Mouse (Mus musculus) heart, embryonic 10.5 days (tissue): ENCODE measurements at regions not wholly inside any gene's neighbourhood (a gene's known extent, or its start where the extent isn't known, plus 50 kb on each side); places are given as distances from the start of the nearest gene placed in this dataset.

Source experiments
- DNase-seq: peaks from one replicate; pipeline ENCODE4 v3.0.0-alpha.2; 2017; ENCODE audit warnings: low spot score
- H3K27ac ChIP-seq: fragments of 300-500 bp; sonication (generic); 2 replicates; pipeline ENCODE4 v1.5.1; 2016; ENCODE audit warnings: mild to moderate bottlenecking
- H3K27me3 ChIP-seq: fragments of 300-500 bp; sonication (generic); 2 replicates; pipeline ENCODE4 v1.6.1; 2016; ENCODE audit warnings: mild to moderate bottlenecking; ENCODE audit not compliant: poor library complexity, insufficient read depth, severe bottlenecking
- H3K36me3 ChIP-seq: fragments of 300-500 bp; sonication (generic); 2 replicates; pipeline ENCODE4 v1.6.1; 2016; ENCODE audit warnings: mild to moderate bottlenecking, moderate library complexity
- H3K4me1 ChIP-seq: fragments of 300-500 bp; sonication (generic); 2 replicates; pipeline ENCODE4 v1.6.1; 2016; ENCODE audit warnings: mild to moderate bottlenecking
- H3K4me3 ChIP-seq: fragments of 300-500 bp; sonication (generic); 2 replicates; pipeline ENCODE4 v1.5.1; 2016; ENCODE audit warnings: mild to moderate bottlenecking, moderate library complexity
- H3K9me3 ChIP-seq: fragments of 300-500 bp; sonication (generic); 2 replicates; pipeline ENCODE4 v1.6.1; 2016; ENCODE audit warnings: mild to moderate bottlenecking, moderate library complexity
- WGBS: fragments of 180-500 bp; shearing (Covaris S2); methylation state at CpG from one replicate; pipeline ENCODE4 v1.1.7; 2016; 5-methylcytosine and 5-hydroxymethylcytosine counted together

GRCm38 (mm10) chr3:56302346-56303185, 119.1 kb upstream of the Nbea start:
- DNase-seq, result no peak
- H3K27me3 ChIP-seq, result no peaks in the 10 kb centered on the region
- no peak overlapping the region for H3K27ac ChIP-seq
- WGBS, result 40% methylated on average over 7 of the region's 7 CpGs
- no peaks in the 10 kb centered on the region for H3K4me1 ChIP-seq
- no peaks in the 10 kb centered on the region for H3K36me3 ChIP-seq
- H3K4me3 ChIP-seq, result no peak overlapping the region
- no peaks in the 10 kb centered on the region for H3K9me3 ChIP-seq

- H3K9me3 ChIP-seq, result no peaks in the 10 kb centered on the region
- WGBS, result 71% methylated on average over 1 of the region's 1 CpGs
- H3K4me1 ChIP-seq, result no peaks in the 10 kb centered on the region
- H3K4me3 ChIP-seq, result no peak overlapping the region
- no peak overlapping the region for H3K27ac ChIP-seq
- H3K36me3 ChIP-seq, result no peaks in the 10 kb centered on the region
- no peak for DNase-seq
- no peaks in the 10 kb centered on the region for H3K27me3 ChIP-seq
These were observed 117.3 kb upstream of the Nbea start for GRCm38 (mm10) chr3:56300769-56301168.

GRCm38 (mm10) chr3:56295578-56295977, 112.1 kb upstream of the Nbea start:
- no peaks in the 10 kb centered on the region for H3K36me3 ChIP-seq
- no peaks in the 10 kb centered on the region for H3K4me1 ChIP-seq
- 86% methylated on average over 7 of the region's 7 CpGs for WGBS
- no peak overlapping the region for H3K4me3 ChIP-seq
- H3K27ac ChIP-seq, result no peak overlapping the region
- H3K27me3 ChIP-seq, result no peaks in the 10 kb centered on the region
- DNase-seq, result no peak
- no peaks in the 10 kb centered on the region for H3K9me3 ChIP-seq

- WGBS, result 81% methylated on average over 5 of the region's 5 CpGs
- H3K9me3 ChIP-seq, result no peaks in the 10 kb centered on the region
- no peak for DNase-seq
- no peaks in the 10 kb centered on the region for H3K4me1 ChIP-seq
- H3K27me3 ChIP-seq, result no peaks in the 10 kb centered on the region
- no peaks in the 10 kb centered on the region for H3K36me3 ChIP-seq
- no peak overlapping the region for H3K27ac ChIP-seq
- no peak overlapping the region for H3K4me3 ChIP-seq
These were observed 98.0 kb upstream of the Nbea start for GRCm38 (mm10) chr3:56281507-56281906.

GRCm38 (mm10) chr3:56280330-56280957, 96.9 kb upstream of the Nbea start:
- WGBS, result 80% methylated on average over 6 of the region's 6 CpGs
- Histone ChIP-seq H3K27me3 (no peaks in the 10 kb centered on the region), H3K36me3 (no peaks in the 10 kb centered on the region), H3K9me3 (no peaks in the 10 kb centered on the region), H3K27ac (no peak overlapping the region), H3K4me3 (no peak overlapping the region), H3K4me1 (no peaks in the 10 kb centered on the region)
- no peak for DNase-seq

GRCm38 (mm10) chr3:56272587-56272986, 89.1 kb upstream of the Nbea start:
- H3K27ac ChIP-seq, result no peak overlapping the region
- H3K9me3 ChIP-seq, result no peaks in the 10 kb centered on the region
- whole genome bisulfite sequencing, result 91% methylated on average over 3 of the region's 3 CpGs
- H3K4me1 ChIP-seq, result no peaks in the 10 kb centered on the region
- H3K27me3 ChIP-seq, result no peaks in the 10 kb centered on the region
- no peaks in the 10 kb centered on the region for H3K36me3 ChIP-seq
- H3K4me3 ChIP-seq, result no peak overlapping the region
- no peak for DNase-seq

- DNase-seq, result no peak
These were observed 86.8 kb upstream of the Nbea start for GRCm38 (mm10) chr3:56270241-56270830.

GRCm38 (mm10) chr3:56261800-56262561, 78.5 kb upstream of the Nbea start:
- no peak overlapping the region for H3K27ac ChIP-seq
- no peaks in the 10 kb centered on the region for H3K27me3 ChIP-seq
- no peaks in the 10 kb centered on the region for H3K36me3 ChIP-seq
- 78% methylated on average over 3 of the region's 3 CpGs for WGBS
- no peaks in the 10 kb centered on the region for H3K4me1 ChIP-seq
- DNase-seq, result no peak
- H3K9me3 ChIP-seq, result 0 out of 2 replicates have a peak, but pooled peaks cover 3% of the 10 kb centered on the region
- H3K4me3 ChIP-seq, result no peak overlapping the region

More at GRCm38 (mm10) chr3:56270241-56270830, 86.8 kb upstream of the Nbea start:
- no peaks in the 10 kb centered on the region for H3K9me3 ChIP-seq
- H3K4me1 ChIP-seq, result no peaks in the 10 kb centered on the region
- WGBS, result 53% methylated on average over 6 of the region's 6 CpGs
- H3K4me3 ChIP-seq, result no peak overlapping the region
- no peaks in the 10 kb centered on the region for H3K27me3 ChIP-seq
- H3K36me3 ChIP-seq, result no peaks in the 10 kb centered on the region
- H3K27ac ChIP-seq, result no peak overlapping the region

- no peak overlapping the region for H3K4me3 ChIP-seq
- no peak for DNase-seq
- H3K27me3 ChIP-seq, result no peaks in the 10 kb centered on the region
- H3K9me3 ChIP-seq, result 0 out of 2 replicates have a peak, but pooled peaks cover 3% of the 10 kb centered on the region
- H3K36me3 ChIP-seq, result no peaks in the 10 kb centered on the region
- WGBS, result 51% methylated on average over 5 of the region's 5 CpGs
- H3K27ac ChIP-seq, result no peak overlapping the region
- H3K4me1 ChIP-seq, result no peaks in the 10 kb centered on the region
These were observed 72.8 kb upstream of the Nbea start for GRCm38 (mm10) chr3:56256271-56256670.

- Histone ChIP-seq H3K27ac (no peak overlapping the region), H3K4me3 (no peak overlapping the region), H3K36me3 (no peaks in the 10 kb centered on the region), H3K4me1 (no peaks in the 10 kb centered on the region), H3K9me3 (no peaks in the 10 kb centered on the region), H3K27me3 (no peaks in the 10 kb centered on the region)
- 49% methylated on average over 1 of the region's 1 CpGs for WGBS
- no peak for DNase-seq
These were observed 60.9 kb upstream of the Nbea start for GRCm38 (mm10) chr3:56244370-56244769.

- no peaks in the 10 kb centered on the region for H3K27me3 ChIP-seq
- peaks cover 9% of the 10 kb centered on the region; the same call in 1 of the 2 replicates for H3K4me1 ChIP-seq
- WGBS, result 63% methylated on average over 2 of the region's 2 CpGs
- H3K36me3 ChIP-seq, result no peaks in the 10 kb centered on the region
- no peak for DNase-seq
- H3K9me3 ChIP-seq, result no peaks in the 10 kb centered on the region
- H3K27ac ChIP-seq, result no peak overlapping the region
- no peak overlapping the region for H3K4me3 ChIP-seq
These were observed 54.7 kb upstream of the Nbea start for GRCm38 (mm10) chr3:56238228-56238627.

GRCm38 (mm10) chr3:56236163-56236562, 52.7 kb upstream of the Nbea start:
- H3K4me1 ChIP-seq, result peaks cover 9% of the 10 kb centered on the region; the same call in 1 of the 2 replicates
- peak overlapping the region; percentile 56; the same call in 1 of the 2 replicates for H3K27ac ChIP-seq
- no peak for DNase-seq
- no peaks in the 10 kb centered on the region for H3K9me3 ChIP-seq
- H3K36me3 ChIP-seq, result no peaks in the 10 kb centered on the region
- no peaks in the 10 kb centered on the region for H3K27me3 ChIP-seq
- 82% methylated on average over 1 of the region's 1 CpGs for WGBS
- H3K4me3 ChIP-seq, result no peak overlapping the region
